Mouse (Mus musculus) thymus, postnatal 0 days (tissue): Measurements from ENCODE around the gene Dpp6. TPM values are rescaled to one million over a fixed set of nuclear protein-coding genes. Genes with fewer than 3 reads are reported as not detected.

ENCODE experiments used
- DNase-seq: peaks from one replicate; pipeline ENCODE4 v3.0.0-alpha.2; 2015; ENCODE audit warnings: low spot score
- polyA plus RNA-seq: library from polyadenylated mRNA; unstranded; fragments of >200 nt; fragmentation: Nextera tagmentation; extraction: Ambion mirVana; gene quantifications from 2 replicates; pipeline ENCODE4 v1.2.1, GENCODE M21; 2015

Dpp6 gene
- polyA plus RNA-seq, 1 experiment from 2014 or later = 0.18 TPM

DNA sequence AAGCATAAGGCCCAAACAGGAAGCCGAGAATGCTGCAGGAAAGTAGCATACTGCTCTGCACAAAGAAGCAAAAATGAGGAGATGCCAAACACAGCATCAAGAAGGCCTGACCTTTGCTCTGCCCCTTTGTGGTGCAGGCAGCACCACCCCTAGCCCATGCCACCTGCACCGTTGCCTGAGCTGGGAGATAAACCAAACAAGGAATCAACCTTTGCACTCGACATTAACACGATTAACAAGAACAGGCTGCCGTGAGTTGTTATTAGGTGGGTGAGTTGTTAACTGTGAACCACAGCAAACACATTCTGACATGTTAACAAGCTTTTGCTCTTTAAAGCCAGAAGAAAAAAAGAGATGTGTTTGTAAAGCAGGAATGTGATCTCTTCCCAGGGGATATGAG is 239.4 kb downstream of the Dpp6 start:
- DNase-seq = no peak

GRCm38 (mm10) chr5:27060114-27060513 is 243.1 kb downstream of the Dpp6 start:
- DNase-seq = no peak

DNA sequence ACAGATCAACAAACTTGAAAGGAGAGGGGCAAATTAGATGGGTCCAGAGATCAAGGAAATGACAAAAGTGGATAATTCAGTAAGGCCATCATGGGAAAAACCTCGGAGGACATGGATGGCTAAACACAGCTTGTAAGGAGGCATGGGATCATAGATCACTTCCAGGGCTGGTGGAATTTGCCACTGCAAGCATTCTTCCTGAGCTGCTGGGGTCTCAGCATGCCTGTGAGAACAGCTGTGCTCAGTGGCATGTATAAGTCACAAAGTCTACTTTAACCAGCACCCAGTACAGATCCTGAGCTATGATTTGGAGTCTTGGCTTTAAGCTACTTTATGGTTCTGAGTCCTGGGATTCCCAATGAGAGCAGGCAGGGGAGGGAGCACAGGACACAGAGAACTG is 246.9 kb downstream of the Dpp6 start:
- no peak for DNase-seq

DNA sequence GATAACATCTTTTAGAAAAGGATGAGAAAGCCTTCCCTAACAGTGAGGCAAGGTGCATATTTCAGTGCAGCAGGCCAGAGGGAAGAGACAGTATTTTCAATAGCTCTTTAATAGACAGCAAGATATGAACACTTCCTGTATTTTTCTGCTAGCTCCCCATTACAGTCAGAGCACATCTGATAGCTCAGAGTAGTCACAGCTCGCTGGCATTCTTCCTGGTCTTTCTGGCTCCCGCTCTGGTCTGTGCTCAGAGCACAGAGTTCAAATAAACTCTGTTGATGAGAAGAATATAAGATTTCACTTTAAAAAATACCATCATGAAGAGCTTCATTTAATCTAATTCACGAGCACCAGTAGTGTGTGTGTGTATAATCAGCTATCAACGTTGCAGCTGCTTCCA is 249.8 kb downstream of the Dpp6 start:
- no peak for DNase-seq

DNA sequence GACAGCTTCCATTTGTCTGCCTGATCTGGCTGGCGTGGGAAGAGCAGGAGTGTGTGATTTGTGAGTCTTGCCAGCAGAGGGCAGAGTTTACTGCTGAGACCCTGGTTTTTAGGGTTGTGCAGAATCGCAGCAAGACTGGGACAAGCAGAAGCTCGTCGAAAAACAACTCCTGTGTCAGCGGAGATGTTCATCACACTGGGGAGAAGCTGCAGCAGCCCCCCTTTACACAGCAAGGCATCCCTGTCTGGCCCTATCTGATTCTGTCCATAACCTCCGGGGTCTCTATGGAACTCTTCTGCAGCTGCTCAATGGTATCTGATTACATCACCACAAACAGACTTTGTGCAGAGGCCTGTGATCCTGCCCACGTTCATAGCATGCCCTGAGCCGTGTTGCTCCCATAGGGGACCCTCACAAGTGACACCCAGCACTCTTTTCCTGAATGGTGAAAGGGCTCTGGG is 258.2 kb downstream of the Dpp6 start:
- DNase-seq = no peak

DNA sequence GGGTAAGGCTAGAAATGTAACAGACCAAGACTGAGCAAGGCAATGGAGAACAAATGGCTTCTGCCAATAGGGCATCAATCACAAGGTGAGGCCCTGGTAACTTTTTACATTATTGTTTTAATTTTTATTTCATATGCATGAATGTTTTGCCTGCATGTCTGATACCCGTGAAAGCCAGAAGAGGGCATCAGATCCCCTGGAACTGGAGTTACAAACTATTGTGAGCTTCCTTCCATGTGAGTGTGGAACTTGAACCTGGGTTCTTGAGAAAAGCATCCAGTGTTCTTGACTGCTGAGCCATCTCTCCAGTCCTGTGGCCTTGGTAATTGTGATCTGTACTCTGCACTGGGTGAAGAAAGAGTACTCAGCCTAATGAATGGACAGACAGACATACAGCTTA is 259.0 kb downstream of the Dpp6 start:
- DNase-seq = no peak

DNA sequence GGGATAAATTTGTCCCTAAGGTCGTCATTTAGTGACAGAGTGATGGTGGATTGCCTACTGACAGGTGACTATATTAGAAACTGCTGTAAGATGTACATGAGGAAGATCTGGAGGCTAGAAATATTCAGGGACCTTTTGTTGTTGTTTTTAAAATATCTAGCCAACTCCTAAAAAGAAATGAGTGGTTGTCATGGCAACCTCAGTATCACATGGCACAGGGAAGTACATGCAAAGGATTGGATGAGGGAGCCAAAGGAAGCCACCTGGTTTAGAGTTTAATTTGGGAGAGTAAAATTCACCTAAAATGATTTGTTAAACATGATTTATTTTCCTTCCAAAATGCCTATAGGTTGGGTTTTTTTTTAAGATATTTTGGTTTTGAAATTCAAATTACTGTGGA is 260.8 kb downstream of the Dpp6 start:
- DNase-seq = no peak

DNA sequence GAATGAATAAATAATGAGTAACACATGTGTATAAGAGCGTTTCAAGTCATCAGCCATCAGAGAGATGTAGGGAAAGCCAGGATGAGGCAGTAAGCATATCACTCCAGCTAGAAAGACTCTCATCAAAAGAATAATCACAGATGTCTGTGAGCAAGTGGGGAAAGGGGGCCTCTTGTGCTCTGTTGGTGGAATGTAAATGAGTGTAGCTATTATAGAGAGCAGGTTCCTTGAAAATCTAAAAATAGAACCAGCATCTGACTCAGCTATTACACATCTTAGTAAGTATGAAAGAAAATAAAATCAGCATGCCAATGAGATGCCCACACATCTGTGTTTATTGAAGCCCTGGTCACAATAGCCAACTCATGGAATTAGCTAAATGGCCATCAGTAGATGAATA is 264.3 kb downstream of the Dpp6 start:
- DNase-seq = no peak

GRCm38 (mm10) chr5:27083762-27084161 is 266.8 kb downstream of the Dpp6 start:
- no peak for DNase-seq

DNA sequence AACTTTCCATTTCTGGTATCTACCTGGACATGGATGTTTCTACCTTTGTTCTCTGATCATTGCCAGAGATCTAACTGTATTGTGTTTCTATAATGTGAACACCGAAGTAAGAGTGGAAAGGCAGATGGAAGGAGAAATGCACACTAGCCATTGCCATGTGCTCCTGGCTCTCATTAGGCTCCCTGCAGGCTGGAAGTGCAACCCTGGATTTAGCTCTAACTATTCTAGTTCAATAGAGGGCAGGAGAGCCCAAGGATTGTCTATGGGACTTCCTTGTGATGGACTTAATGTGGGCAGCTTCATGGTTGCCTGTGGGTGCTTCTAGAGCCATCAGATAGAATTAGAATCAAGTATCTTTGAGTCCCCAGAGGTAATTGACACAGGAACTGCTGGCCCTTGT is 291.2 kb downstream of the Dpp6 start:
- DNase-seq = no peak

DNA sequence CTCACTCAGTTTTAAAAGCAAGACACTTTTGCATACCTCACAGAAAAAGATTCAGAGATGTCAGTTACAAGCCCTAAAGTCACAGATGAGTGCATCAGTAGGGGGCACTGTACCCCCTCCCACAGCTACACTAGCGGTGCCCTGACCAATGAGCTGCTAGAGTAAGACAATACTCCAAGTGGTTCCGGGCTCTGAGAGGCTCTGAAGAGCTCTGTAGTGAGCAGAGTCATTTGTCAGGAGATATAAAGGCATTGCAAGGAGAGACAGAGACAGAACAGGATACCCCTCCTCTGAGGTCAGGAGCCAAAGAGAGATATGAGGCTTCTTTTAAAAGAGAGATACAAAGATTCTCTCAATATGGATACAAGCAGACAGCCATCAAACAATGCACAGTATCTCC is 305.5 kb downstream of the Dpp6 start:
- DNase-seq = no peak

- DNase-seq = no peak
These were observed 305.9 kb downstream of the Dpp6 start for GRCm38 (mm10) chr5:27122944-27123343.

DNA sequence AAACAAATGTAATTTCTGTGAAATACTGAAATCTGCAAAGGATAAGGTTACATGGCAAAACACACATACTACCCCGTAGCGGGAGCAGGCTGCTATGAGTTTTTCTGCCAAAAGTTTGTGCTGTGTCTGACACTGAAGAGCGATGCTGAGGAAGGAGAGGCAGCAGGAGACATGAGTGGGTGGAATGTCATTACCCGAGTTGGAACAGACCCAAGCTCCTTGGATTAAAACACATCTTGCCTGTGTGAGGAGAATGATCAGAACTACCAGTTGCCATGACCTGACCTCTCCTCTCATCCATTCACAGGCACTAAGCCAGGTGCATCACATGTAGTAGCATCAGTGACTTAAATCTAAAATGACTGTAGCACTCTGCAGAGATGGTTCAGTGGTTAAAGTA is 309.0 kb downstream of the Dpp6 start:
- no peak for DNase-seq

- no peak for DNase-seq
These were observed 316.2 kb downstream of the Dpp6 start for GRCm38 (mm10) chr5:27133196-27133595.

DNA sequence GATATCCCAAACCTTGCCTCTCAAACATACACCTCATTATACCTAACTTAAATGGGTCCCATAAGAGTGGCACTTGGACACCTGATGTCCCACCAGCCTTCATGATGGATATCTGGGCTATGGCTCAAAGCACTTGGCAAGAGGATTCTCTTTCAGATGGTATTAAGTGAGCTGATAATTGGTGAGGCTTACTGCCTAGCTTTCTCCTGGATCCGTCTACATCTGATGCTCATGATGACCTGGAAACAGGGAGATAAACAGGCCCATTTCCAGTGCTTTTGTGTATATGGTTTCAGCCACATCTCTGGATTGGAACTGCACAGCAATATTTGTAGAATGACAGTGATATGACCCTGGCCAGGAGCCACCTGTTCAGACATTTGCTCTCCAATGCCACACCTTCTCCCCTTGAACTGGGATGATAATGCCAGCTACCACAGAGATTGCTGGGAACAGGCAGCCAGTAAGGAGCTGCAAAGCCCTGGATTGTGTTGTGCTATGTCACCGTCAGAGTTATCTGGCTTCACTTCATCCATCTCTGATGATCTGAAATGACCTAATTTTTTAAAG is 317.5 kb downstream of the Dpp6 start:
- DNase-seq = no peak

GRCm38 (mm10) chr5:27147397-27147945 is 330.5 kb downstream of the Dpp6 start:
- no peak for DNase-seq

DNA sequence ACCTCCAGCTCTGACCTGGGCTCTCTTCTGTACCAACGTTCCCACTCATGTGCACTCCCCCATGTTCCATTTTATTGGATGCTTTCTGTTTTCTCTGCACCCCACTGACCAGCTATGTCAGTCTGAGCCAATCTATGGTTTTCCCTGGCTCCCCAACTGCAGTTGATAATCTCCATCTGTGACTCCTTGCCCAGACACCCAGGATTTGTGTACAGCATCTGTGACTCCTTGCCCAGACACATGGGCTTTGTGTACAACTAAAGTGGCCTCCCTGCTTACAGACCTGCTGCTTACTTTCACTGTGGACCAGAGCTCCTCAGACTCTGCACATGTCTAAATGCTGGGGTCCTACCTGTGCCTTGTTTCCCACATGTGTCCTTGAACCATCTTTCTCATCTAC is 334.0 kb downstream of the Dpp6 start:
- DNase-seq = no peak

DNA sequence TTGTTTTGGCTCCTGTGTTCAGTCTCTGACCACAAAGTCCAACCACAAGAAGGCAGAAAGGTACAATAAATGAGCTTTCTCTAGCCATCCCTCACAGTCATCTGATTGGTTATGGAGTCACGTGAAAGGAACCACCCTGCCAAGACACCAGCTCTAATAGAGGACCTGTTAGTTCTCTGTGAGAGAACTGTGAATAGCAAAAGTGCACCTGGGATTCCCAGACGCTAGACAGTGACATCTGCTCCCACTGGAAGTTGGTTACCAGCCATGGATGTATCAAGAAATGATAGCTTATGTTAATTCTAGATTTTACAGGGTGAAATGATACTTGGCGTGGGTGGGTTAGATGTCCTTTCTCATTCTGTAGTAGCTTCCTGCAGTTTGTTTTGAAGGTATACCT is 338.7 kb downstream of the Dpp6 start:
- no peak for DNase-seq

DNA sequence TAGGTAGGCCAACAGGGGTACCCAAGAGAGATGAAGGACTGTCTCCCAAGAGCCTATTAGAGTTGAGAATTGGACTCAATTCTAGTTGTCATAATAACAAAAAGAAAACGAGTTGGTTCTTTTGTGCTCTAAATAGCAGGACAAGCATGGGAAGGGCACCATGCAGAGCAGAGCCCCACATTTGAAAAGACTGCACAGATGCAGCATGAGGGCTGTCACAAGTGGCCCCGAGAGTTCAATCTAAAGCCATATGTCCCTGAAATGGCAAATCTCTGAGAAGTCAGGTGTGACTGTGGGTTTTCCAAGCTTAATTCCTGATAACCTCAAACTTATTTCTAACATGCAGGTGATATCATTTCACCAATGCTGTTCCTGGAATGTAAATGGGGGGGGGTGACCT is 339.4 kb downstream of the Dpp6 start:
- no peak for DNase-seq

DNA sequence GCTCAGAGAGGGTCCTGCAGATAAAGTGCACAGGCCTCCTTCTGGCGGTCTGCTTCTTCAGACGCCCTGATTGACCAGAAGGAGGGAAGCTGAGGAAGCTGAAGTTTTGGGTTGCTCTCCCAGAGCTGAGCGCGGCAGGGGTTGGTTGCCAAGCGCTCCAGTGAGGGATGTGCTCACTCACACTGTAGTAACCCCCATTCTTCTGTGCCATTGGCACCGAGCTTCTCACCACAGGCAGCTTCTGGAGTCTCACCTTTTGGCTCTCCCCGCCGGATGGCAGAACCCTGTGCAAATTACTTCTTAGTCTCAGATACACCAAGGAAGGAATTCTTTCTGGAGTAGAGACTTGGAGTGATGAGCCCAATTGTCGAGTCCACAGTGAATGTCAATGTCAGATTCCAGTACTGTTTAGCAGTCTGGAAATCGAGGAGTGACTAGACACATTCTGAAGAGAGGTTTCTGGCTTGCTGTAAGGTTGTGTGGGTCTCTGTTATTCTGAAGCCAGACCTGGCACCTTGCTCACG is 344.2 kb downstream of the Dpp6 start:
- DNase-seq = no peak

- DNase-seq = no peak
These were observed 351.5 kb downstream of the Dpp6 start for GRCm38 (mm10) chr5:27168550-27168949.

- no peak for DNase-seq
These were observed 368.0 kb downstream of the Dpp6 start for GRCm38 (mm10) chr5:27184963-27185362.

DNA sequence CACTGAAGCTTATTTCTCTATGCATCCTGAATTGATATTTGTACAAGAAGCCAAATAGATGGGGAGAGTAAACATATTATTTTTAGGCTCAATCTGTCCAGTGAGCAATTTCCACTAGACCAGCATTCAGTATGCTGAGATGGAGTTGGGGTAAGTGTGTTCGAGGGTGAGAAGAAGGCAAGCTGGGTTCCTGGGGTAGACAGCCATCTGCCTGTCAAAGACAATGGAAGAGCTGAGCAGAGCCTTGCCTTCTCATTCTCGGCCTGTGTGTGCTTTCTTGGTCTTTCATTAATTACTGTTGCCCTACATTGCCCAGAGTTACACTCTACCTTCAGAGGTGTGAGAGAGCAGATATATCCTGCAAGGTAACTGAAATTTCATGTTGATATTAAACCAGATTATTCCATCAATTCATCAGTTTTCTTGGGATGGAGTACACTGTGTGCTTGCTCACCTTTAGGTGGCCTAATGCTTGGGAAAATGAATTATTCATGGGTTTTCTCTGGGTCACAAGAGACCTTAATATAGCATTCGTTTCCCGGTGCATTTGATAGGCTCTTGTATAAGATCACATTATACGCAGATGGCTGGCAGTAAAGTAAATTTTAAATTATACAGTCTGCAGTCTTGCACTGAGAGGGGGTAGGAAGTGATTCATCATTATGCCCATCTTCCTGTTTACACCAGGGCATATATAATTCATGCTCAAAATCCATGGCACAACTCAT is 374.4 kb downstream of the Dpp6 start:
- no peak for DNase-seq
